Mouse (Mus musculus) mouse embryonic stem cell (cell line): ENCODE measurements around the gene Fras1.

Experiments used
- in situ Hi-C, 2 experiments: fragments of 300-500 bp; cut with MboI; formaldehyde crosslinking; loops; 1 replicate in 1 of 2; 3 replicates in 1 of 2; pipeline ENCODE4 v1.14.3; 2019 to 2020; ENCODE audit warnings: low sequenced_read_pairs in 2 of 2, low pct_unique_long_range_greater_than_20kb in 1 of 2, mixed read lengths in 1 of 2; ENCODE audit not compliant: unreplicated experiment in 1 of 2

The Fras1 gene

GRCm38 (mm10) chr5:96373567-96373985 lies at the start of gene Fras1:
Gene Fras1 (plus strand): TSS chr5:96373955.
- in situ Hi-C loops: no loop called here

- in situ Hi-C loops: no loop called here
Observed at GRCm38 (mm10) chr5:96331048-96331737, 42.6 kb upstream of the Fras1 start.

GRCm38 (mm10) chr5:96331738-96332070 lies 42.1 kb upstream of the Fras1 start:
- in situ Hi-C loops: no loop called here

GRCm38 (mm10) chr5:96333963-96334362 lies 39.8 kb upstream of the Fras1 start:
- in situ Hi-C loops: no loop called here

GRCm38 (mm10) chr5:96340564-96340963 lies 33.2 kb upstream of the Fras1 start:
- in situ Hi-C loops: no loop called here

GRCm38 (mm10) chr5:96344983-96345382 lies 28.8 kb upstream of the Fras1 start:
- in situ Hi-C loops: no loop called here

GRCm38 (mm10) chr5:96351963-96352362 lies 21.8 kb upstream of the Fras1 start:
- in situ Hi-C loops: no loop called here

GRCm38 (mm10) chr5:96363950-96364349 lies 9.8 kb upstream of the Fras1 start:
- in situ Hi-C loops: no loop called here

- in situ Hi-C loops: no loop called here
Observed at GRCm38 (mm10) chr5:96365590-96365989, 8.2 kb upstream of the Fras1 start.

- in situ Hi-C loops: no loop called here
Observed at GRCm38 (mm10) chr5:96367260-96367659, 6.5 kb upstream of the Fras1 start.

GRCm38 (mm10) chr5:96373106-96373505 lies 649 bp upstream of the Fras1 start:
- in situ Hi-C loops: no loop called here

GRCm38 (mm10) chr5:96373986-96374901 lies 489 bp downstream of the Fras1 start:
- in situ Hi-C loops: no loop called here

- in situ Hi-C loops: no loop called here
Observed at GRCm38 (mm10) chr5:96375391-96375831, 1.7 kb downstream of the Fras1 start.

GRCm38 (mm10) chr5:96376216-96376615 lies 2.5 kb downstream of the Fras1 start:
- in situ Hi-C loops: no loop called here

- in situ Hi-C loops: no loop called here
Observed at GRCm38 (mm10) chr5:96386138-96386933, 12.6 kb downstream of the Fras1 start.

GRCm38 (mm10) chr5:96388306-96388705 lies 14.6 kb downstream of the Fras1 start:
- in situ Hi-C loops: no loop called here

- in situ Hi-C loops: no loop called here
Observed at GRCm38 (mm10) chr5:96389963-96390623, 16.3 kb downstream of the Fras1 start.

- in situ Hi-C loops: no loop called here
Observed at GRCm38 (mm10) chr5:96391086-96391485, 17.3 kb downstream of the Fras1 start.
